Mouse (Mus musculus) c-Kit-positive CD71-positive TER-119-positive erythroid progenitor cells, embryonic 14.5 days (primary cell): ENCODE measurements around the gene Tanc1.

Experiments used
- DNase-seq: peaks from one replicate; pipeline ENCODE4 v3.0.0-alpha.2; 2013; ENCODE audit warnings: low spot score

Gene Tanc1

DNA sequence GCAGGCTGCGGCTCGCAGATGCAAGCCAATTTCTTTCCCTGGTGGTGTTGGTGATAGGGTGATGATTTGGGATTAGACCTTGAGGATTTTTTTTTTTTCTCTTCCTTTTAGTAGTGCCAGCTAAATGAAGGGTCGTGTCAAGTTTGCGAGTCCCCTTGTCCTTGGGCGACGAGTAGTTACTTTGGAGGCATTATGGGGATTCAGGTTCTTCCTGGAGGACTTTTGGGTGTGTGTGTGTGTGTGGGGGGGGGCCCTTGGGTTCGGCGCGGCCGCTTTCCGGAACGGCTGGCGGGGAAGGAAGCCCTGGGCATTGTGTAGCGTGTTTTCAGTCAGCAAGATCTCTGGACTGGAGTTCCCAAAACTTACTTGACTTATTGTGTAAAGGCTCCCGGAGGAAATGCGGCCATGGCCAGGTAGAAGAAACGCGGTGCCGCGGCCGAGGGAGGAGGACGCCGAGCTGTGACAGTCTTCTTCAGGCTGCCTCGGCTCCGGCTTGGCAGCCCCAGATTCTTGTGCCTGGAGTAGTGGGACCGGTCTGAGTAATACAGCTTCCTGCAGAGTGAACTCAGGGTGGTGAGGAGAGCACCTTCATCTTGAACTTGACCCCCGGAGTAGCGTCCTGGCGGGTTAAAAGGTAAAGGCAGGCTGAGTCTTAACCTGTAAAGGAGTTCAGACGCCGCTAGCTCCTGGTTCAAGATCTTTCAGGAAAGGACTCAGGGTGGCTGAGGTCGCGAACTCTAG is 1.1 kb downstream of the Tanc1 start:
- DNase-seq: no peak

DNA sequence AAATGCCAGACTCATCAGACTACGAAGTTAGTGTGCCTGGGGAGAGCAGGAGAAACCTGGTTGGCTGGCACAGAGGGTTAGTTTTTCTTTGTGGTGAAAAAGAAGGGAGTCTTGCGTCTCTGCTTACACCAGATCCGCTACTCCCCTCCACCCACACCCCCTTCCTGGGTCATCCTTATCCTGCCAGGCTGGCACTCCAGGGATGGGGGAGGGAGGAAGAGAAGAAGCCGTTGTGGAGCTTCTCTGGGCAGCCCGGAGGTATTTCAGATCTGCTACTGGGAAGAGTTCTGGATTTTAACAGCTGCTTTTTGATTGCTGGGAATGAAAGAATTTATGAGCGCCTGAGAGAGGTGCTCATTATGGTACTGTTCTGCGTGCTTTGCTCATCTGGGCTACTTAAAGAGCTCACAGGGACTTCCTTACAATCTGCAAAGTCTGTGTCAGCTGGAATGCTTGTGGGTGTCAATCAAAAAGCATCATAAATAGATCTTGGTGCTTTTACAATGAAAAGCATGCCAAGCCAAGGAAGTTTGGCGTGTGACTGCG is 1.7 kb downstream of the Tanc1 start:
- no peak for DNase-seq

DNA sequence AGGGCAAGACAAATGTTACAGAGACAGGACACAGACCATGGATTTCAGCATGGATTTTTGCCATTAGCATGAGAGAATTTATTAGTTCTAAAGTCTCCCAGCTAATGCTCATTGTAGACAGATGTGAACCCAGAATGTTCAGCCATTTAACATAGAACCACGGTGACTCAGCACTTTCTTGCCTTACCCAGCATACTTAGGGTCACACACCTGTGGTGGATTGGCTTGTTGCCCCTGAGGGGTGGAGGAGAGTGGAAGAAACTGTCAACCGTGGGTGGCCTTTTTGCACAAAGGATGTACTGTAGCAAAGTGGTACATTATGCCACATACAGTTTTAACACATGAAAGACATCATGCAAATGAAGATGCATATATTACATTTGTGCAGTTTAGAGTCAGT is 5.0 kb downstream of the Tanc1 start:
- no peak for DNase-seq

GRCm38 (mm10) chr2:59618996-59619395 is 7.2 kb downstream of the Tanc1 start:
- no peak for DNase-seq

DNA sequence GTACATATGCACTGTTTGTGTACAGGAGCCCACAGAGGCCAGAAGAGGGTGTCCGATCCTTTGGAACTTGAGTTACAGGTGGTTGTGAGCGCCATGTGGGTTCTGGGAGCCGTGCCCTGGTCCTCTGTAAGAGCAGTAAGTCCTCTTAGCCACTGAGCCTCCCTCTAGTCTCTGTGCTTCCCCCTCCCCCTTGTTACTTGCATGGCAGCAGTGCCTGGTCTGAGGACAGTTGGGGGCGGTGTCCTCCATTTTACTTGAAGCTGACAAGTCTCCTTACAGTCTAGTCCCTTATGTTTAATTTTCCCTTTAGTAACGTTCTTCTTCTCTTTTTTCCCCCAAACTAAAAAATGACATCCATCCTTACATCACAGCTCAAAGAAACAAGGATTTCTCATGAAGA is 8.8 kb downstream of the Tanc1 start:
- no peak for DNase-seq

GRCm38 (mm10) chr2:59622514-59623139 is 10.8 kb downstream of the Tanc1 start:
- no peak for DNase-seq

DNA sequence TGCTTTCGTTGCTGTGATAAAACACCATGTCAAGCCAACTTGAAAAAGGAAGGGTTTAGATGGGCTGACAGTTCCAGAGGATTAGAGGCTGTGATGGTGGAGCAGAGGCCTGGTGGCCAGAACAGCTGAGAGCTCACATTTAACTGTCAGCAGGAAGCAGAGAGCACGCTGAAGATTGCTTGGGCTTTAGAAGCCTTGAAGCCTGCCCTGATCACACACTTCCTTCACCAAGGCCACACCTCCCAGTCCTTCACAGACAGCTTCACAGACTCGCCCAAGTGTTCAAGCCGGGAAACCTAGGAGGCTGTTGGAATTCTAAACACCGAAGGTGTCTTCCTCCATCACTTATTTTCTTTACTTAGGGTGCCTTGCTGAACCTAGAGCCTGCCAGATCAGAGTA is 12.0 kb downstream of the Tanc1 start:
- no peak for DNase-seq

GRCm38 (mm10) chr2:59625416-59625815 is 13.6 kb downstream of the Tanc1 start:
- no peak for DNase-seq

- no peak for DNase-seq
Observed at GRCm38 (mm10) chr2:59625927-59626326, 14.1 kb downstream of the Tanc1 start.

DNA sequence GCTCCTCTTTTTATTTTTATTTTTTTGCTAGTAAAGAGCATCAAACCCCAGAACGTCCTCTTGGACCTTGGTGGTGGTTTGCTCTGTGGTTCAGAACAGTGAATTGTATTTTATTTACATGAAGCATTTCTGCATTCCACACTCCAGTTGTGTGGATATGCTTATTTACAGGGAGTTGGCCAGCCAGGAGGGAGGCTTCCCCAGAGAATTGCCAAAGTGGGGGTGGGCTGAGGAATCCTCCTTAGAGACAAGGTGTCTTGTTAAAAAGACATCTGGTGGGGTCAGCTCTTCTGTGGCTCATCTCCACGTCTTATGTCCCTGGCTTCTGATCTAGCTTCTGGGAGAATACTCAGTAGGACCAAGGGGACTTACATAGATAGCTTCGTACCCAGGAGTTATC is 14.6 kb downstream of the Tanc1 start:
- DNase-seq: no peak

- DNase-seq: no peak
Observed at GRCm38 (mm10) chr2:59627502-59627901, 15.7 kb downstream of the Tanc1 start.

DNA sequence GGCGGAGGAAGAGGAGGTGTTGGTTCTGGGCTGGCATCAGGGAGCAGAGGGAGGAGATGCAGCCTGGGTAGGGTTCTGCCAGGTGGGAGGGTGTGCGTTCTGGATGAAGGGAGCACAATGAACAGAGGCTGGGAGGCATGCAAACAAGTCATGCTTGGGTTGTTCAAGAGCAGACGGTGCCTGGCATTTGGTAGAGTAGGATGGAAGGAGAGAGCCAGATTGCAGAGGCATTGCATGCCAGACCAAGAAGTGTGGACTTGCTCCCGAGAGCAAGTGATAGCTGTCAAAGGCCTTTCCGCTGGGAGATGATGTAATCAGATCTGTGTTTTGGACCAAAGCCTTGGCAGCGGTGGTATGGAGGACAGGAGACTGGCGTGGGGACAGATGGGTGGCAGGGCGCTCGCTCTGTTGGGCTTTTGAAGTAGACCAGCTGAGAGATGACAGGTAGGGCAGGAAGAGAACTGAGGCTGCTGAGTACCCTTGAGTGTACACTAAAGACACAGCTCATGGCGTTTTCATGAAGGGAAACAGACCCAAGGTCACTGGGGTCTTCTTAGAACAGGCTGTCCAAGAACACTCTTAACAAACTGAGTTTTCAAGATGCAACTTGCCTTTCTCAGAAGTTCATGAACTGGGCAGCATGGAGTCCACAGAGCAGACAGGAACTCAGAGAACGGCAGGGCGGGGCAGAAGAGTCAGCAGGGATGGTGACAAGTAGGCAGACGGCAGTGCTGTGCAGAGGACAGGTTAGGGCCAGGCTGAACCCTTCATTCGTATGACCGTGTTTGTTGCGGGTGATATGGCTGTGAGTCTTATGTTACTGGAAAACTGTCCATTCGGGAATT is 16.4 kb downstream of the Tanc1 start:
- DNase-seq: no peak

- DNase-seq: no peak
Observed at GRCm38 (mm10) chr2:59629829-59630228, 18.0 kb downstream of the Tanc1 start.

GRCm38 (mm10) chr2:59631406-59631805 is 19.6 kb downstream of the Tanc1 start:
- no peak for DNase-seq

GRCm38 (mm10) chr2:59633761-59634430 is 22.1 kb downstream of the Tanc1 start:
- no peak for DNase-seq

DNA sequence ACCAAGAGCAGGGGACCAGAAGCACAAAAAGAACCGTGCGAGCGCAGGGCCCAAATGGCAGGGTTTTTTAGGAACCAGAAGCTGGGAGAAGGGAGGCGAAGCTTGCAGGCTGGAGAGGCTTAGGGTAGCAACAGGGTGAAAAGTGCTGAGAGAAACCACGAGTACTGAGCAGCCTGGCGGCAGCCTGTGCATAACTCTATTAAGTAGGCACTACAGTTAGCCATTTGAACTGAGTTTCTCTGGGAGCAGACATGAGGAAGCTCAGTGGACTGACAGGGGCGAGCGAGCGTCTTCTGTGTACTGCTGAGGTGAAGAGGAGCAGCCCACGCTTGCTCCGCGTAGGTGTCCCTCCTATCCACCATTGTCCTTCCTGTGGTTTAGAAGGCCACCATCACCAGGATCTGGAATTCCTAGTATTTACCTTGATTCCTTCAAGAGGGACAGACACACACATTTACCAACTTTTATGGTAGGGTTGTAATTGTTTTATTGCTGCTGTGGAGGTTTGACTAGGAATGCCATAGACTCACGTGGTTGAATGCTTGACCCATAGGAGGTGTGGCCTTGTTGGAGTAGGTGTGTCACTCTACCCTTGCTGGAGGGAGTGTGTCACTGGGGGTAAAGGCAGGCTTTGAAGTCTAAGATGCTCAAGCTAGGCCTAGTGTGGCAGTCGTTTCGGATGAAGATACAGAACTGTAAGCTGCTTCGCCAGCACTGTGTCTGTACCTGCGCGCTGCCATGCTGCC is 25.4 kb downstream of the Tanc1 start:
- DNase-seq: no peak

DNA sequence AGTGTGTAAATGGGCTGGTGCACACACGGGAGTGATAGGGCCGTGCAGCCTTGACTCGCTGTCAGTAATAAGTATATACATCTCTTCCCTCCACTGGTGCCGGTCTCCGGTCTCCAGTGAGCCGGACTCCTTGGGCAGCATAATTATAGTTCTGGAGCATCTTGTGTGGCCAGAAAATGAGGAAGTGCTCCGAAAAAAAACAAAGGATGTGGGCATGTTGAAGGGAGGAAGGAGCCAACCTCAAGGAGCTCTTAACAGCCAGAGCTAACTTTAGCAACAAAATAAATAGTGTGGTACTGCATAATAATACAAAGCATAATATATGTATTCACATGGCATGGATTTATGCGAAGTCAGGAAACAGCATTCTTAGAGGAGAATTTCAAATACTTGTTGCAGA is 30.9 kb downstream of the Tanc1 start:
- no peak for DNase-seq

DNA sequence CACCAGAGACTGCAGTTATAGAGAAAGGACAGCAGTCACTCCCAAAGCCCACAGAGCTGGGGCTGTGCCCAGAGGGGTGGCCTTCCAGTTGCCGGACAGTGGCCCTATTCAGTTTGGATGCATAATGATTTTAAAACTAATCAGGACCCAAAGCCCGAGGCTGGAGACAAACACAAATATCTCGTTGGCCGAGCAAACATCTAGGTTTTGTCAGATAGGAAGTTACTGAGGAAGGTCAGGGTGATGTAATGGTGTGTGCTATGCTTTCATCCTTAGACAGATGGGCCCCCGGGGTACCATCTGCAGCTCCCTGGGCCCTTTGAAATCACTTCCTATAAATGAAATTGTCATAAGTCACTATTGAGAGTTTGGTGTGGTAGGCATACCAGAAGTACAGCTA is 33.0 kb downstream of the Tanc1 start:
- DNase-seq: no peak

- no peak for DNase-seq
Observed at GRCm38 (mm10) chr2:59645515-59645914, 33.7 kb downstream of the Tanc1 start.

- DNase-seq: no peak
Observed at GRCm38 (mm10) chr2:59646740-59647390, 35.0 kb downstream of the Tanc1 start.

DNA sequence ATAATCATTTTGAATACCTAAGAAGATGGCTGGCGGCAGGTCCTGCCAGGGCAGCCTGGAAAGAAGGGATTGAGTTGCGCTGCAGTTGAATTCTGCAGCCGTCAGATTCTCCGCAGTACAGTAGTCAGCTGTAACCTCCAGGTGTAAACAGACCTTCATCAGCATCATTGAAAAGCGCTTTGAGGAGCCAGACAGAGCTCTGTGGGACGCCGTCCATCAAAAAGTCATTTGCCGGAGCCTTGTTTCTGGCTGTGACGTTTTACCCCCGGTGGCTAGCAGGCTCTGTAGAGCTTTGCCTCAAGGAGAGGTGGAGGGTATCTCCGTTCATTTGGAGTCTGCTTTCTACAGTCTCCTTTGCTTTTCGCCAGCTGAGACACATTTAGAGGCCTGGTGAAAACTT is 36.6 kb downstream of the Tanc1 start:
- no peak for DNase-seq
